Mouse (Mus musculus): ENCODE results near the gene Sirt6. TPM values are rescaled to one million over a fixed set of nuclear protein-coding genes. Genes with fewer than 3 reads are reported as not detected.

The Sirt6 gene
- total and polyA plus RNA-seq, 3 experiments, result 6.0 to 136 (median 61.0) TPM

GRCm38 (mm10) chr10:81598342-81598741 is 29.3 kb downstream of the Sirt6 start:
- no peak for TF ChIP-seq POLR2AphosphoS5 (IDR thresholded peaks at IDR 0.05; ENCODE audit: insufficient replicate concordance, low read depth, low read length)
- TF ChIP-seq GATA2 (IDR thresholded peaks at IDR 0.05; ENCODE audit: borderline replicate concordance, low read depth, low read length), result no peak
- H3K4me1 ChIP-seq (ENCODE audit: insufficient read depth, low read depth, low read length), result peaks cover 77% of the 10 kb centered on the region

DNA sequence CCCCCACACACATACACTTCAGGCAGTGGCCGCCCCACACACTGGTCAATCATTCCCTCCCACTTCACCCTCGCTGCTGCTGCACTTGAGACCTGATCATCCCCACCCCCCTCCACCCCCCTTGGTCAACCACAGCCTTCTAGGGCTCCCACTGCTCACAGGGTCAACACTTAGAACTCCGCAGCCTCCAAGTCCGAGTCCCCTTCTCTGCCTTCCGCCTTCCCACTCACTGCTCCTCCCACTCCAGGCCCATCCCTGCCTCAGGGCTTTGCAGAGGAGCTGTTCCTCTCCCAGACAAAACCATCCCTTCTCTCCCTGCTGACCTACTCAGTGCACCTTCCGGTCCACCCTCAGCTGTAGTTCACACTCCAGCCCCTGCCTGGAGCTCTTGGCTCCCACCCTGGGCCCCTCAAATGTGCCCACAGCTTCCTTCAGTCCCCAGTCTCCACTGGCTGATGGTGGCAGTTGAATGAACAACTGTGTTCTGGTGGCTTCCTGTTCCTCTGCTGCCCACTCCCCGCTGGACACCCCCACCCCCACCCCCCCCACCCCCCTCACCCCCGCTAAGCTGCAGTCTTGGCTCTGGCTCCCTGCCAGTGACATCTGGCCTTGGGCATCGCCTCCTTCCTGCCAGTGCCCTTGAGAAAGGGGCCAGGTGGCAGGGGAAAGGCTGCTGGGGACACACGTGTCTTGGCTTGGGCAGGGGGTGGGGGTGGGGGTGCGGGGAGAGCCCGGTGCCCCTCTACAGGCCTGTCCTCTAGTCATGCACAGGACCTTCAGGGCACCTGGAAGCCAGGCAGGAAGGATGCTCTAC is 30.3 kb downstream of the Sirt6 start:
- no peak for DNase-seq (ENCODE audit: low spot score)
- Histone ChIP-seq H3K4me1 (ENCODE audit: insufficient read depth, low read depth, low read length) (peaks cover 71% of the 10 kb centered on the region), H3K4me3 (ENCODE audit: low read depth, low read length) (peak overlapping the region; percentile 30; the same call in 1 of the 2 replicates), H3K36me3 (replicated peaks) (peaks cover 6% of the 10 kb centered on the region), H3K27me3 (ENCODE audit: insufficient read depth, low read length) (peaks cover 53% of the 10 kb centered on the region), H3K9me3 (replicated peaks) (no peaks in the 10 kb centered on the region)
- TF ChIP-seq GATA2 (IDR thresholded peaks at IDR 0.05; ENCODE audit: borderline replicate concordance, low read depth, low read length), result no peak
- no peak for TF ChIP-seq GATA1 (IDR thresholded peaks at IDR 0.05; ENCODE audit: borderline replicate concordance, low read length)
- TF ChIP-seq CTCF (IDR thresholded peaks at IDR 0.05; ENCODE audit: low read depth, low read length), result no peak
- TF ChIP-seq POLR2AphosphoS5 (IDR thresholded peaks at IDR 0.05; ENCODE audit: insufficient replicate concordance, low read depth, low read length), result no peak
- TF ChIP-seq TAL1 (conservative IDR thresholded peaks at IDR 0.05; ENCODE audit: low read depth, low read length), result no peak
- ATAC-seq (ENCODE audit: extremely low read depth, insufficient number of reproducible peaks, low FRiP score, poor library complexity, severe bottlenecking), result no peak

More at GRCm38 (mm10) chr10:81598342-81598741, 29.3 kb downstream of the Sirt6 start:
- Histone ChIP-seq H3K9me3 (replicated peaks) (no peaks in the 10 kb centered on the region), H3K27me3 (ENCODE audit: insufficient read depth, low read length) (peaks cover 43% of the 10 kb centered on the region), H3K4me3 (ENCODE audit: low read depth, low read length) (no peak overlapping the region), H3K36me3 (replicated peaks) (peaks cover 6% of the 10 kb centered on the region)
- DNase-seq (ENCODE audit: low spot score), result no peak
- no peak for ATAC-seq (ENCODE audit: extremely low read depth, insufficient number of reproducible peaks, low FRiP score, poor library complexity, severe bottlenecking)

- TF ChIP-seq GATA1 (IDR thresholded peaks at IDR 0.05; ENCODE audit: borderline replicate concordance, low read length) (no peak), TAL1 (conservative IDR thresholded peaks at IDR 0.05; ENCODE audit: low read depth, low read length) (no peak), GATA2 (IDR thresholded peaks at IDR 0.05; ENCODE audit: borderline replicate concordance, low read depth, low read length) (no peak), CTCF (IDR thresholded peaks at IDR 0.05; ENCODE audit: low read depth, low read length) (no peak), POLR2AphosphoS5 (IDR thresholded peaks at IDR 0.05; ENCODE audit: insufficient replicate concordance, low read depth, low read length) (no peak)
- no peak for DNase-seq (ENCODE audit: low spot score)
- Histone ChIP-seq H3K27me3 (ENCODE audit: insufficient read depth, low read length) (peaks cover 60% of the 10 kb centered on the region), H3K4me1 (ENCODE audit: insufficient read depth, low read depth, low read length) (peaks cover 66% of the 10 kb centered on the region), H3K36me3 (replicated peaks) (peaks cover 6% of the 10 kb centered on the region), H3K9me3 (replicated peaks) (no peaks in the 10 kb centered on the region), H3K4me3 (ENCODE audit: low read depth, low read length) (no peak overlapping the region)
- no peak for ATAC-seq (ENCODE audit: extremely low read depth, insufficient number of reproducible peaks, low FRiP score, poor library complexity, severe bottlenecking)
Measured at GRCm38 (mm10) chr10:81596611-81597010, 31.0 kb downstream of the Sirt6 start.

- DNase-seq (ENCODE audit: low spot score) (no peak), ATAC-seq (ENCODE audit: extremely low read depth, insufficient number of reproducible peaks, low FRiP score, poor library complexity, severe bottlenecking) (no peak)
- Histone ChIP-seq H3K9me3 (replicated peaks) (no peaks in the 10 kb centered on the region), H3K36me3 (replicated peaks) (peaks cover 6% of the 10 kb centered on the region), H3K4me3 (ENCODE audit: low read depth, low read length) (no peak overlapping the region), H3K4me1 (ENCODE audit: insufficient read depth, low read depth, low read length) (peaks cover 56% of the 10 kb centered on the region), H3K27me3 (ENCODE audit: insufficient read depth, low read length) (peaks cover 70% of the 10 kb centered on the region)
- TF ChIP-seq POLR2AphosphoS5 (IDR thresholded peaks at IDR 0.05; ENCODE audit: insufficient replicate concordance, low read depth, low read length) (no peak), GATA1 (IDR thresholded peaks at IDR 0.05; ENCODE audit: borderline replicate concordance, low read length) (no peak), TAL1 (conservative IDR thresholded peaks at IDR 0.05; ENCODE audit: low read depth, low read length) (no peak), CTCF (IDR thresholded peaks at IDR 0.05; ENCODE audit: low read depth, low read length) (no peak), GATA2 (IDR thresholded peaks at IDR 0.05; ENCODE audit: borderline replicate concordance, low read depth, low read length) (no peak)
Measured at GRCm38 (mm10) chr10:81595599-81595998, 32.0 kb downstream of the Sirt6 start.

DNA sequence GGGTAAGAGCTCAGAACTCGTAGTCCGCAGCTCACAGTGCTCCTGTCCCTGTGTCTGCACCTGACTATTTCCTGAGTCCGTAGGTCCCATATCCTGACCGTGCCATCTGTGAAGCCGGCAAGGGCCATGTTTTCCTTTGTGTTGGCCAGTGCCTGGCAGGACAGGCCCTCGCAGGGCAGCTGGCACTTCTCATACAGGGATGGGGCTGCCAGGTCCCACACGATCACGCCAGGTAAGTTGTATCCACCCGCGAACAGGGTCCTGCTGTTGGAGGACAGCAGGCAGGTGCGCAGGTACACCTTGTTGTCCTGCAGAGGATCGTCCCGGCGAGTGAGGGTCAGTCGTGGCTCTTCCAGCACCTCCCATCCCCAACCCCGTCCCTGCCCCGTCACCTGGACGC is 33.7 kb downstream of the Sirt6 start:
- H3K36me3 ChIP-seq (replicated peaks), result peaks cover 6% of the 10 kb centered on the region
- DNase-seq (ENCODE audit: low spot score), result no peak
- no peak for TF ChIP-seq GATA2 (IDR thresholded peaks at IDR 0.05; ENCODE audit: borderline replicate concordance, low read depth, low read length)
- no peak for TF ChIP-seq TAL1 (conservative IDR thresholded peaks at IDR 0.05; ENCODE audit: low read depth, low read length)
- TF ChIP-seq CTCF (IDR thresholded peaks at IDR 0.05; ENCODE audit: low read depth, low read length), result no peak
- no peak for TF ChIP-seq POLR2AphosphoS5 (IDR thresholded peaks at IDR 0.05; ENCODE audit: insufficient replicate concordance, low read depth, low read length)
- TF ChIP-seq GATA1 (IDR thresholded peaks at IDR 0.05; ENCODE audit: borderline replicate concordance, low read length), result no peak
- H3K4me3 ChIP-seq (ENCODE audit: low read depth, low read length), result no peak overlapping the region
- no peaks in the 10 kb centered on the region for H3K9me3 ChIP-seq (replicated peaks)
- H3K27me3 ChIP-seq (ENCODE audit: insufficient read depth, low read length), result peaks cover 84% of the 10 kb centered on the region
- no peak for ATAC-seq (ENCODE audit: extremely low read depth, insufficient number of reproducible peaks, low FRiP score, poor library complexity, severe bottlenecking)
- peaks cover 44% of the 10 kb centered on the region for H3K4me1 ChIP-seq (ENCODE audit: insufficient read depth, low read depth, low read length)

- no peak for TF ChIP-seq CTCF (IDR thresholded peaks at IDR 0.05; ENCODE audit: low read depth, low read length)
- TF ChIP-seq GATA2 (IDR thresholded peaks at IDR 0.05; ENCODE audit: borderline replicate concordance, low read depth, low read length), result no peak
- no peak for TF ChIP-seq GATA1 (IDR thresholded peaks at IDR 0.05; ENCODE audit: borderline replicate concordance, low read length)
- no peak for TF ChIP-seq POLR2AphosphoS5 (IDR thresholded peaks at IDR 0.05; ENCODE audit: insufficient replicate concordance, low read depth, low read length)
- TF ChIP-seq TAL1 (conservative IDR thresholded peaks at IDR 0.05; ENCODE audit: low read depth, low read length), result no peak
- Histone ChIP-seq H3K9me3 (replicated peaks) (no peaks in the 10 kb centered on the region), H3K27me3 (ENCODE audit: insufficient read depth, low read length) (peaks cover 90% of the 10 kb centered on the region), H3K4me1 (ENCODE audit: insufficient read depth, low read depth, low read length) (peaks cover 38% of the 10 kb centered on the region), H3K36me3 (replicated peaks) (peaks cover 6% of the 10 kb centered on the region), H3K4me3 (ENCODE audit: low read depth, low read length) (no peak overlapping the region)
- DNase-seq (ENCODE audit: low spot score), result no peak
- ATAC-seq (ENCODE audit: extremely low read depth, insufficient number of reproducible peaks, low FRiP score, poor library complexity, severe bottlenecking), result no peak
Measured at GRCm38 (mm10) chr10:81593223-81593622, 34.4 kb downstream of the Sirt6 start.

Measured in G1E (cell line).